Mouse (Mus musculus) small intestine, adult 2 months (tissue): ENCODE measurements at regions not wholly inside any gene's neighbourhood (a gene's known extent, or its start where the extent isn't known, plus 50 kb on each side); places are given as distances from the start of the nearest gene placed in this dataset.
"Not testable (repeated sequence)": the region's sequence is repeated elsewhere in the genome, so short reads cannot be mapped to it uniquely, and the experiment has no call there.

Experiments used
- H3K27ac ChIP-seq: fragments of 200-500 bp; 2 replicates; pipeline ENCODE4 v1.5.1; 2012; ENCODE audit warnings: low read depth, low read length, control low read depth, inconsistent platforms; ENCODE audit not compliant: insufficient read depth
- H3K27me3 ChIP-seq: fragments of 200-500 bp; 2 replicates; pipeline ENCODE4 v1.6.1; 2012; ENCODE audit warnings: mild to moderate bottlenecking, moderate library complexity, low read length, inconsistent platforms; ENCODE audit not compliant: control insufficient read depth, insufficient read depth
- H3K36me3 ChIP-seq: fragments of 200-500 bp; 2 replicates; pipeline ENCODE4 v1.6.1; 2012; ENCODE audit warnings: mild to moderate bottlenecking, low read length, control low read depth, inconsistent platforms; ENCODE audit not compliant: control insufficient read depth, insufficient read depth
- H3K4me1 ChIP-seq: fragments of 200-500 bp; 2 replicates; pipeline ENCODE4 v1.6.1; 2012; ENCODE audit warnings: low read length, inconsistent platforms, mixed read lengths; ENCODE audit not compliant: control insufficient read depth, insufficient read depth, insufficient read length
- H3K4me3 ChIP-seq: fragments of 200-500 bp; 2 replicates; pipeline ENCODE4 v1.5.1; 2012; ENCODE audit warnings: low read depth, mild to moderate bottlenecking, control low read depth, inconsistent platforms, low read length, moderate library complexity
- CTCF ChIP-seq: fragments of 200-500 bp; IDR thresholded peaks from 2 replicates; pipeline ENCODE4 v1.5.1; 2012; ENCODE audit warnings: low read depth, mild to moderate bottlenecking, control low read depth, inconsistent platforms, low read length, moderate library complexity, mixed read lengths; ENCODE audit not compliant: insufficient replicate concordance, insufficient read length; ENCODE audit errors: extremely low read depth
- POLR2A ChIP-seq: fragments of 200-500 bp; IDR thresholded peaks from 2 replicates; pipeline ENCODE4 v1.6.1; 2012; ENCODE audit warnings: low read depth, mild to moderate bottlenecking, control low read depth, inconsistent platforms, low read length, moderate library complexity
- WGBS: fragments of 180-500 bp; shearing (Covaris S2); methylation state at CpG from one replicate; pipeline ENCODE4 v1.1.7; 2018; 5-methylcytosine and 5-hydroxymethylcytosine counted together

- WGBS = 41% methylated on average over 5 of the region's 5 CpGs
- TF ChIP-seq CTCF = no peak
- TF ChIP-seq POLR2A = no peak
Measured at GRCm38 (mm10) chr17:27294208-27294604, 89.9 kb upstream of the Lemd2 start.

GRCm38 (mm10) chr17:27293586-27294207 is 89.4 kb upstream of the Lemd2 start:
- Histone ChIP-seq H3K4me1 (no peaks in the 10 kb centered on the region), H3K27ac (no peak overlapping the region), H3K4me3 (no peak overlapping the region), H3K27me3 (no peaks in the 10 kb centered on the region), H3K36me3 (no peaks in the 10 kb centered on the region)
- no peak for TF ChIP-seq CTCF
- no peak for TF ChIP-seq POLR2A
- 77% methylated on average over 14 of the region's 14 CpGs for WGBS

More at GRCm38 (mm10) chr17:27294208-27294604, 89.9 kb upstream of the Lemd2 start:
- H3K27me3 ChIP-seq = no peaks in the 10 kb centered on the region
- no peak overlapping the region for H3K27ac ChIP-seq
- H3K4me3 ChIP-seq = no peak overlapping the region
- no peaks in the 10 kb centered on the region for H3K4me1 ChIP-seq
- H3K36me3 ChIP-seq = no peaks in the 10 kb centered on the region

- 90% methylated on average over 10 of the region's 10 CpGs for WGBS
- Histone ChIP-seq H3K27ac (no peak overlapping the region), H3K4me1 (no peaks in the 10 kb centered on the region), H3K36me3 (no peaks in the 10 kb centered on the region), H3K4me3 (no peak overlapping the region), H3K27me3 (no peaks in the 10 kb centered on the region)
- TF ChIP-seq POLR2A = no peak
- TF ChIP-seq CTCF = no peak
Measured at GRCm38 (mm10) chr17:27291673-27292072, 87.4 kb upstream of the Lemd2 start.

DNA sequence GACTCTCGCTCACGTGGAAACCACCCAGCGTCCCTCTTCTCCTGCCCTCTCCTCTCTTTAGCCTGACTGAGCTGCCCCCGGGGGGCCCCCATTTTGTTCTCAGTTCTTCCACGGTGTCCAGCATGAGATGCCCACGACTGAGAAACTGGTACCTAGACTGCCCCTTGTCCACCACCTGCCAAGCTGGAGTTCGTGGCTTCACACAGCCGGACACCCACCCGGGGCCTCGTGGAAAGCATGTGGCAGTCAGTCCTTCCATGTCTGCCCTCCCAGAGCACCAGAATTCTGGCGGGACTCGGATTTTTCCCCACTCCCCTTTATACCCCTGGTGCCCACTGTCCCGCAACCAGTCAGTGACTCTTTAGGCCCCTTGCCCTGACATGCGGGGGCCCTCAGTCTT is 86.9 kb upstream of the Lemd2 start:
- no peaks in the 10 kb centered on the region for H3K4me1 ChIP-seq
- no peak for TF ChIP-seq POLR2A
- no peak for TF ChIP-seq CTCF
- WGBS = 93% methylated on average over 14 of the region's 14 CpGs

DNA sequence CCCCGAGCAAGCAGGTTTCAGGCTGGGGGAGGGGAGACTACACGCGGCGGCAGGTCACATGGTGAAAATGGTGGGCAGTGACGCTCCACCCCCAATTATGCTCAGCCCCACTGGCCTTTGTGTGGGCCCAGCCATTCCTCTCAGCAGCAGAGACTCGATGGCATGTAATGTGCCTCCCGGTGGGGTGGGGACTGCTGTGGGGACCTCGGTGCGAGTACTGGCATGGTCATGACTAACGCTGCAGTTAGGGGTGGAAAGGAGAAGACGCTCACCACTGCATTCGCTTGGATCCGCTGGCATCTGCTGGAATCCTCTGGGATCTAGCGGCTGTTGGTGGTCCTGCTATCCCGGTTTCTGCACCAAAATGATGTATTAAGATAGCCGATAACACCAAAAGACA is 86.0 kb upstream of the Lemd2 start:
- TF ChIP-seq POLR2A (no peak), CTCF (no peak)
- H3K27me3 ChIP-seq = no peaks in the 10 kb centered on the region
- no peaks in the 10 kb centered on the region for H3K4me1 ChIP-seq
- WGBS = 96% methylated on average over 16 of the region's 16 CpGs
- H3K27ac ChIP-seq = no peak overlapping the region
- H3K36me3 ChIP-seq = no peaks in the 10 kb centered on the region
- no peak overlapping the region for H3K4me3 ChIP-seq

More for the DNA sequence above, 86.9 kb upstream of the Lemd2 start:
- Histone ChIP-seq H3K27ac (no peak overlapping the region), H3K4me3 (no peak overlapping the region), H3K27me3 (no peaks in the 10 kb centered on the region), H3K36me3 (no peaks in the 10 kb centered on the region)

- not testable (repeated sequence) for H3K27me3 ChIP-seq, H3K4me3 ChIP-seq, H3K36me3 ChIP-seq, H3K27ac ChIP-seq, H3K4me1 ChIP-seq
- WGBS = 98% methylated on average over 14 of the region's 15 CpGs
Measured at GRCm38 (mm10) chr17:27289804-27290203, 85.5 kb upstream of the Lemd2 start.

DNA sequence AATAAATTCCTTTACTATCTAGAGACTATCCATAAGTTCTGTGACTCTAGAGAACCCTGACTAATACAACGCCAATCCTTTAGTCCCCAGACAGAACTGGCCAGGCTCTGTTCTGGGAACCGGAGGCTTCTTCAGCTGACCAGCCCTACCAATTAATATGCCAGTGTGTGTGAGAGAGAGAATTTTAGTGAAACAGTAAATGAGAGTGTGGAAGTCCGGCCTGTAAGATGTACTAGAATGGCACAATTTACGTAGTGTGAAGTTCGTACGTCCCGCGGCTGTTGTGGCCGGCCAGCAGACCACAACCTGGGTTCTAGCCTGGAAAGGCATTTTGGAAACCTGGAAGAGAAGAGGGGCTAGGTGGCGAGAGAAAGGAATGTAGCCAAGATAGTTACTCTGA is 83.7 kb upstream of the Lemd2 start:
- WGBS = 97% methylated on average over 10 of the region's 10 CpGs
- not testable (repeated sequence) for H3K4me3 ChIP-seq, H3K36me3 ChIP-seq, H3K27me3 ChIP-seq, H3K4me1 ChIP-seq, H3K27ac ChIP-seq

GRCm38 (mm10) chr17:27281241-27281640 is 77.0 kb upstream of the Lemd2 start:
- TF ChIP-seq POLR2A (no peak), CTCF (no peak)
- H3K4me3 ChIP-seq = no peak overlapping the region
- no peak overlapping the region for H3K27ac ChIP-seq
- H3K4me1 ChIP-seq = no peaks in the 10 kb centered on the region
- no peaks in the 10 kb centered on the region for H3K36me3 ChIP-seq
- no peaks in the 10 kb centered on the region for H3K27me3 ChIP-seq
- 67% methylated on average over 9 of the region's 9 CpGs for WGBS

GRCm38 (mm10) chr17:27279491-27280288 is 75.4 kb upstream of the Lemd2 start:
- not testable (repeated sequence) for H3K4me3 ChIP-seq, H3K27ac ChIP-seq, H3K36me3 ChIP-seq, H3K4me1 ChIP-seq, H3K27me3 ChIP-seq
- 93% methylated on average over 17 of the region's 17 CpGs for WGBS

DNA sequence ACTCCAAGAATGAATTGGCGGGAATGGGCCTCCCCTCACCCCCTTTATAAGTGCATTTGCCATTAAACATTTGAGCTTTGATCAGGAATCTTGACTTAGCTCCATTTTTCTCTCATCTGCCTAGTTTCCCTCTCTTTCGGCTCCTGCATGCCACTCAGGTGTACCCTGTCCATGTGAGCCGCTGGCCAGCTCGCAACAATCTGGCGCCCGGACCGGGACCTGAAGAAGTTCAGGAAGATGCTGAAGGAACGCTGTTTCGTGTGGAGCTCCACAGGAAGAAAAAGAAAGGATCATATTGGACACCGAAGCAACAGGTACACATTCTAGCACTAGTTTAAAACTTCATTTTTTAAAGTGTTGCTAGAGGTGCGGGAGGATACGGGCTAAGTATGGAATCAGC is 73.5 kb upstream of the Lemd2 start:
- H3K36me3 ChIP-seq, H3K27ac ChIP-seq: not testable (repeated sequence)
- 97% methylated on average over 12 of the region's 12 CpGs for WGBS

GRCm38 (mm10) chr17:27271756-27272155 is 67.5 kb upstream of the Lemd2 start:
- not testable (repeated sequence) for H3K36me3 ChIP-seq, H3K4me1 ChIP-seq, H3K4me3 ChIP-seq, H3K27ac ChIP-seq, H3K27me3 ChIP-seq
- WGBS = 93% methylated on average over 12 of the region's 12 CpGs

More for the DNA sequence above, 73.5 kb upstream of the Lemd2 start:
- not testable (repeated sequence) for H3K27me3 ChIP-seq, H3K4me1 ChIP-seq, H3K4me3 ChIP-seq
